Mouse (Mus musculus) testis, postnatal 14 days (tissue): ENCODE measurements around the gene Rps6ka2.
"Not testable (repeated sequence)": the region's sequence is repeated elsewhere in the genome, so short reads cannot be mapped to it uniquely, and the experiment has no call there.

Experiments used
- DNase-seq: peaks from one replicate; pipeline ENCODE4 v3.0.0; 2021; ENCODE audit warnings: low spot score

Rps6ka2 gene

DNA sequence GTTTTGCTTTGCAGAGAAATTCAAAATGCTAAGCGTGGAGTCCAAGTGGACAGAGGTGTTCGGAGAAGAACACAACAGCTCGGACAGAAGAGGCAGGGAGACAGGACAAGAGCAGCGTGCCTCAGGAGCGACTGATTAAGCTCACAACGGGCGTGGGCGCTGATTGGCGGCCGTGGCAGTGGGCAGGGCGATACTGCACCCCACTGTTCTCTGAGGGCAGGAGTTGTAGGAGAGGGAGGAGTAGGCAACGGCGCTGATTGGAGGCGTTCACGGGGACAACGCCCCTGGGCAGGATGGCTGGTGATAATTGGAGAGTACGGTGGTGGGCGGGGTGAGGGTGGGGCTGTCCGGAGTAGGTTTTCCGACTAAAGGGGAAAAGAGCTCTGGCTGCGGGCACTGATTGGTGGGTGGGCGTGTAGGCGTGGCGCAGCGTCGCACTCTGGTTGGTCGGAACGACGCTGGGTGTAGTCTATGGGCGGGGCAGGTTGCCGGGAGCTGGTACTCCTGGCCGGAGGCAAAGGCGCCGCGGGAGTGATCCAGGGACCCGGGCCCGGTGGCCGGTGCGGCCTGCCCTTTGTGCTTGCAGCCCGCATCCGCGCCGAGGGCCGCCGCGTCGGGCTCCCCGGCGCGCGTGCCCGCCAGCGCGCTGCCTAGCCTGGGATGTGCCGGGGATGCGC lies at the start of gene Rps6ka2:
TSS of gene Rps6ka2 (plus strand) at position 489 of the 677 bp plus-strand sequence.
- peak; percentile 96 for DNase-seq

DNA sequence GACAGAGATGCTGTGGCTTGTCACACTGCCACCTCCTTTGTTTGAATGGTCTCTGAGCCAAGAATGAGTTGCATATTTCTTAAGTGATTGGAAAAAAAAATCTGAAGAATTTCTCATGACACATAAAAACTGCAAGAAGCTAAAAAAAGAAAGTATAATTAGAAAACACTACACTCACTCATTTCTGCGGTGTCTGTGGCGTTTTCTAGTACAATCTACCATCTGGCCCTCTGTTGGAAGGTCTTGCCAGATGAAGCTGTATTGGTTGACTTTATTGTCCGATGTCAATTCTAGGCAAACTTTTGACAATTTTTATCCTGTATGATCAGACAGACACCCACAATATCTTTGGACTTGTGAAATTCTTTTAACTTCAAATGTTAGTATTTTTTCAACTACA lies 49.1 kb upstream of the Rps6ka2 start:
- DNase-seq = not testable (repeated sequence)

DNA sequence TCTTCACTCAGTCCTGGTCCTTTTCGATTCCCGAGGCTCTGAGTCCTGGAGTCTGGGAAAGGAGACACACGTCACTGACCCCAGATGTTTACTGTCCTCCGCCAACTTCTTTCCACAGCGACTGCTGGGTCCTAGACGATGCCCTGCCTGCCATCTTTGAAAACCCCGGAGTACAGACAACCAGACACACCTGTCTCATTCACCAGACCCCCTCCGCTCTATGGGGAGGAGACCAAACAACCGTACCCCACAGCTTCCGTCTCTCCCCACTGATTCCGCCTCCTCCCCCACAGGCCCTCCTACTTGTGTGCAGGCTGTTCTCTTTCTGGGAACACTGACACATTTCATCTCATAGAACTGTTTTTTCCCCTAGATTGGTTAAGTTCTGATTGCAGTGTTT lies 47.4 kb upstream of the Rps6ka2 start:
- not testable (repeated sequence) for DNase-seq

DNA sequence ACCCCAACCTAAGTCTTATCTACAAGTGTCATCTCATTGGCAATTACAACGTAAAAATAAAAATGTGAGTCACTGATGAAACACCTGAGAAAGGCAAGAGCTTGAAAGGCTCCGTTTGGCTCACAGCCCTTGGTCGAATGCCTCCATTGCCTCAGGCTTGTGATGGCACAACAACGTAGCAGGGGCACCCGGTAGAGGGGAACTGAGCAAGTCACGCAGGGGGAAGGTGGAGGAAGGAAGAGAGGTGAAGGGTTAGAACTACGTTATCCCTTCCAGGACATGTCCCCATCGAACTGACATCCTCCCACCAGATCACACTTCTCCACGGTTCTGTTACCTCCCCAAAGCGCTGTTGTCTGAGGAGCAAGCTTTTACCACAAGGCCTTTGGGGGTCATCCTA lies 43.4 kb upstream of the Rps6ka2 start:
- not testable (repeated sequence) for DNase-seq

DNA sequence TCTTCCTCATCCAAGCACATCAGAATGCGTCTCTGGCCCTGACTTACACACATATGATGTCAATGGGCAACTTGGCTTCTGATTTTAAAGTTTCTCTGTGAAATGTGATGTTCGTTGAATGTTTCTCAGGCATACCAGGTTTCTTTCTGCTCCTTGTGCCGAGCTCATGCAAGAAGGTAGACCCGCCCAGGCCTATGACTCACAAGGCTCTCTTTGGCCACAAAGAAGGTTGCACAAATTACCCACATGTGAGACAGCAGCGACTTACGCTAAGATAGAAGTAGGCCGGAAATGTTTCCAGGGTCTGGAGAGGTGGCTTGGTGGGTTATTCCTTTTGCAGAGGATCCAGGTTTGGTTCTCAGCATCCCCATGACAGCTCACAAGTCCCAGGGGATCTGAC lies 35.9 kb upstream of the Rps6ka2 start:
- not testable (repeated sequence) for DNase-seq

DNA sequence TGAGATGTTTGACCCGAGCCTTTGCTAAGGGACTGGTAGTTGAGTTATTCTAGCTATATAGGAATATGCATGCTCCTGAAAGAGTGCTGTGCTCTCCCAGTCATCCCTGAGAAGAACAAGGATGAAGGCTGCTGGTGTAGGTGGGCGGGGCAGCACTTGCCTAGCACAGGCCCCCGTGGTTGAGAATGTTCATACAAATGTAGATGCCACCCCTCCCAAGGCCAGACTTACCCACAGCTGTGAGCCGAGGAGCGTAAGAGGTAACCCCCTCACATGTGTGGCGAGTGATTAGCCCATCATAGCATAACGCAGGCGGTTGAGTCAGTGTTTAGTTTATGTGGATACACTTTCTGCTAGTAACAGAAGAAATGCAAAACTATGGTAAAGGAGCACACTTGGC lies 34.6 kb upstream of the Rps6ka2 start:
- not testable (repeated sequence) for DNase-seq

DNA sequence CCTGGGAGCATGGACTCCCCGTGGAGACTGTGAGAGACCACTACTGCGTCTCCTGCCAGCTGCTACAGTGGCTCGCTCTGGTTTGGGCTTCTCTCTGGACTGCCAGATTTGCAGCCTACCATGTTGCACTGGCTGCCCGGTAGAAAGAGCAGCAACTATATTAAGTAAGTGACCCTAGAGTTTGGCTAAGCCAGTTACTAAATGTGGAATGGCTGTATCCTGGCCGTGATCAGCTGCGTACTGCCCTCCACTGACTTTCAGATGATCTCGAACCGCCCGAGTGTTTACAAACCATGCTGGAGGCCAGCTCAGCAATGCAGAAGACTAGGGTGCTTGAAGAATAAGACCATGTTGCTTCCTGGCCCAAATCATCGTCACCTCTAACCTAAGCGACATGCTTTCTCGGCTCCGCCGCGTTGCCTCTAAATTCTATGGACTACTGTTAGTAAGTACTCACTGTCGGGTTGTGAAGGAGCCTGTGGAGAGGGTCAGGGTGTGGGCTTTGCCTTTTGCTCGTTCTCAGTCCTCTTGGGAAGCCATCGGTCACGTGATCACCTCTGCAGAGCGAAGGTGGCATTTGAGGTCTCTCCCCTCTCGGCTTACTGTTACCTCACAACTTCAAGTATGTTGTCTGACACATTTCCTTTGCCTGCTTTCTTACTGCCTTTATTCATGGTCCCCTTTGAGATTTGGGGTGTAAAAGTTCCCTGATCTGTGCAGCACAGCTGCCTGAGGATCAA lies 31.6 kb upstream of the Rps6ka2 start:
- DNase-seq = no peak

DNA sequence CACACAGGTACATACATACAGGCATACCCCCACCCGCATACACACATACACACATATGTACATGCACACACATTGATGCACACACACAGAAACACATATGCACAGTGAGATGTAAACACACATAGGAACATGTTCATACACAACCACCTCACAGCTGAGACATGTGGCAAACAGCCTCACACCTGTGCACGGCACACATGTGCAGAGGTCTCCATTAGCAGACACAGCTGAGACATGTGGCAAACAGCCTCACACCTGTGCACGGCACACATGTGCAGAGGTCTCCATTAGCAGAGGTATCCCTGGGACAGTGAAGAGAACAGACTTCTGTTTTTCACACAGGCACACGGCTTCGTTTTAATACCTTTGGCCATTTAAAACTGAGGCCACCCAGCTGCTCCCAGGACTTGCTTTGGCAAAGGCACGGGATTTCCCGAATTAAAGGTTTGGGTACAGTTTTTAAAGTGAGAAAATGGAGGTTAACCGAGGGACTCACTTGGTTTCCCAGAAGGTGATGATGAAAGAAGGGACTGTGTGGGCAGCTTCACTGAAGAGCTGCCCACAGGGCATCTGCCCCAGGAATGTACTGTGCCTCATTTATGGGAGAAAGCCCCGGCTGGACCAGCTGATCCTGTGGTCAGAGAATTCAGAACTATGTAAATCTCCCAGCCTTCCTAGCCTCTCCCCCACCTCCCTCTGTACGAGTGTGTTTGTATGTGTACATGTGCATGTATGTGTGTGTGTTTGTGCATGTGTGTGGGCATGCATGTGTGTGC lies 29.3 kb upstream of the Rps6ka2 start:
- no peak for DNase-seq

DNA sequence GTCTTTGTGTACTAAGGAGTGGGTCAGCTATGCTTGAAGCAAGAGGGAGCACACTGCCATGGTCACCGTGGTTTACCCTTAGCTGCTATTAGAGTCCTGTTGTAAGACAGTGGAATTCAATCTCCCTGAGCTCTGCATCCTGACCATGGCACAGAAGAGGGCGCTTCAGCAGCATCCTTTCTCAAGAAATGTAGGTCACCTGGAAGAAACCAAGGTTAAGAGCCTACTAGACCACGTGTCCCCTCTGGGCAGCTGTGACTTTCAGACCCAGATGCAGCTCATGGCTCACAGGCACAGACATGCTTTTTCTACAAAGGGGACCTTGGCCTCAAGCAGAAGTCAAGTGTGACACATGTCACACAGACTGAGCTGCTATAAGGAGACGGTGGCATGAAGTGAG lies 27.5 kb upstream of the Rps6ka2 start:
- DNase-seq = no peak

DNA sequence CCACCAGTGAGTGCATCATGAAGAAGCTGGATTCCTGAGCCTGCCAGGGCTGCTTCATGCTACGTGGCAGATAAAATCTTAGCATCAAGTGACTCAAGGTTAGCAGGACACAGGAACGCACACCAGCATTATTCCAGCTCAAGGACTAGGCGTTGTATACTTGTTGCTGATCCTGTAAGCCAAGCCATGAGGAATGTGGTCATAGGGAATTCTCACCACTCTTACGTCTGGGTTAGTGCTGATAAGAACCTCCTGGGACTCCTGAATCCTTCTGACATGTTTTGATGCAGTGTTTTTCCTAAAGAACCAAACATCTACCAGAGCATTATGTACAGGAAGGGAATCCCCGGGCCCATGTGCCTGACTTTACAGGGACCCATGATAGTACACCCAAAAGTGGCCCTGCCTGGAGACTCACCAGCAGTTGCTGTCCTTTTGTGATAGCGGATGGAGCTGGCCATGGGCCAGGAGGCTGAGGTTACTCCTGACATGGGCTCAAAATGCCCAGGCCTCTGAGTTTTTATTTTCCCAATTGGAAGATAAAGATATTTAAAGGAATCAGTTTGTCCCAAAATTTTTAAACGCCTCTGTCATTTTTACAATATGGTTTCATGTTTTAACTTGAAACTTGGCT lies 25.9 kb upstream of the Rps6ka2 start:
- no peak for DNase-seq

DNA sequence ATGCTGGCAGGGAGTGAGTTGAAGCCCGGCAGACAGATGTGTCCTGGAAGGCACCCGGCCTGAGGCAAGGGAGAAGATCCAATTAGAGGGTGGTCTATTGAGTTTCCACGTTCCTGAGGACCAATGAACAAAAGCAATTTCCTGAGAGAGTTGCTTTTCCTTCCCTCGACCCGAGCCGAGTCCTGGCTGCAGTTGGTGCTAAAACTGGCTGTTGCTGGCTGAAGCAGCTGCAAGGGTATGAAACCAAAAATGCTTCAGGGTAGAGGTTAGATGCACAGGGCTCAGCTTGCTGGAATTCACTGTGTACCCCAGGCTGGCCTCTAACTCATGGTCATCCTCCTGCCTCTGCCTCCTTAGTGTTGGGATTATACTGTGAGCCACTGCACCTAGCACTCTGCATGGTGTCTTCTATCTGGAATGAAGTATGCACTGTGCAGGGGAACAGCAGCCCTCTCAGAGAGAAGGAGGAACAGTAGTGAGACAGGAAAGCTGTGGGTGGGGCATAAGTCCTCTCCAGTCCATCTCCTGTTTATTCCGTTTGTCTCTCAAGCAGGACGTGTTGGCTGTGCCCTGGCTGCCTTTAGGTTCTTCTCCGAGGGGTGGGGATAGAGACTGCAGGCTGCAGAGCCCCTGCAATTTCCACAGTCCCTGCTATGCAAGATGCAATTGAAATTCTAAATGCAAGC lies 24.4 kb upstream of the Rps6ka2 start:
- DNase-seq = no peak

DNA sequence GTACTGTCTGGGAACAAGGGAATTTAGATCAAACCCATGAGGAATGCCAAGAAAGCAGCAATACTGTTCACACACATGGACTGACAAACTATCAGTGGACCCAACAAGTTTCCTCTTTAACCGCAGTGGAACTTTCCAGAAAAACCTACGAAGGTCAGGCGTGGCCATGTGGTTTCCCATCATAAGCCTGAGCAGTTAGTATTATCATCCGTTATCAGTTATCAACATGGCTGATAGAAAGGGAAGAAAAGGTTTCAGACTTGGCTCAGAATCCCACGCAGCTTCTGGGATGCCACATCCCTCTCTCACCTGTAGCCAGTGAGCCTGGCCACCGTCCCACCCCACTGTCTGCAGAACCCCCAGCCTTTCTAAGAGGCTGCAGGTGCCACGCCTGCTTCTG lies 23.4 kb upstream of the Rps6ka2 start:
- DNase-seq = no peak

DNA sequence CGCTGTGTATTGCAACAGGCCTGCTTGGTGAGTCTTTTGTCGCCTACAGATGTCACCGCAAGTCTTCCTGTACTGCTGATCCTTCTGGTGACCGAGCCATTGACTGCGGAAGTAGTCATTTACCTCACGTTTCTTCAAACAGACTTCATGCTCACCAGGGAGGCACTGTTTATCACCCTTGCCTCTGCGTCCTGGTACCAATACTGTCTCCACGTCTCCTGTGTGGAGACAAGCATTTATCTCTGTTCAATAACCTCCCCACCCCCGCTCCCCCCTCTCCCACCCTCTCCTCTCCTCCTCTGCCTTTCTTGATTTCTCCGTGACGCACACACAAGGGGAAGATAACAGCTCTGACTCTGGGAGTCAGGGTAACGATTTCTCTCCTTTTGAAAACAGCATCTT lies 22.0 kb upstream of the Rps6ka2 start:
- DNase-seq = no peak

DNA sequence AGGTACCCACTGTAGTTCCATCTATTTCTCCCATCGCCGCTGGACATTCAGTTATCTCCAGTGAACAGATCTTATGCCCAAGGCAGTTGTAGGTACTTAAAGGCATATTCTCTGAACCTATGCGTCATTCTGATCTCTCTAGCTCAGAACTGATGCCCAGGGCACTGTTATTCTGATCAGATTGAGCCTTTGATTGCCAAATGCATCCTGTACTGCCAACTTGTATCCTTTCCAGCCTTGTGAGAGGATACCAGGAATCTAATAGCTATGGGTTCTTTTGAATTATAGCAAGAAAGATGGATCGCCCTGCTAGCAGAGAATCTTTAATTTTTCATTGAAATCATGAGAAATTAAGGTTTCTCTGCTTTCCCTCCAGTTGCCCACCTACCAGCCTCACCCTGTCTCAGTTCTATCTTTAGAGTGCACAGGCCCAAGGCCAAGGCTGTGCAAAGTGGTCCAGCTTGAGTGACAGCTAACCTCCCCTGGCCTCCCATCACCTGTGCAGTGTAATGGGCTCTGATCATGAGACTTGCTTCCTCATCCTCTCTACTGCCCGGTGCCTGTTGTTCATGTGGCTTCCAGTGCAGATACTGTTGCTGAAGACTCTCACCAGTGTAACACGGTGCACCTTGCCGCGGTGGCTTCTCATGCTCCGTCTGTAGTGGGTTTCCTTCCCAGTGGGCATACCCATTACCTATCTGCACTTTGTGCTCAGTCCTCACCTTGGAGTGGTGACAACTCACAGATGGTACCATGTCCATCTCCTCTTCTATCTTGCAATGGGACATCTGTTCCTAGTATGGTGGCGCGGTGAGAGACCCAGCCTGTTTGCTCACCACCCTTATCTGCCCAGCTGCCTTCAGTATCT lies 20.4 kb upstream of the Rps6ka2 start:
- DNase-seq = no peak

DNA sequence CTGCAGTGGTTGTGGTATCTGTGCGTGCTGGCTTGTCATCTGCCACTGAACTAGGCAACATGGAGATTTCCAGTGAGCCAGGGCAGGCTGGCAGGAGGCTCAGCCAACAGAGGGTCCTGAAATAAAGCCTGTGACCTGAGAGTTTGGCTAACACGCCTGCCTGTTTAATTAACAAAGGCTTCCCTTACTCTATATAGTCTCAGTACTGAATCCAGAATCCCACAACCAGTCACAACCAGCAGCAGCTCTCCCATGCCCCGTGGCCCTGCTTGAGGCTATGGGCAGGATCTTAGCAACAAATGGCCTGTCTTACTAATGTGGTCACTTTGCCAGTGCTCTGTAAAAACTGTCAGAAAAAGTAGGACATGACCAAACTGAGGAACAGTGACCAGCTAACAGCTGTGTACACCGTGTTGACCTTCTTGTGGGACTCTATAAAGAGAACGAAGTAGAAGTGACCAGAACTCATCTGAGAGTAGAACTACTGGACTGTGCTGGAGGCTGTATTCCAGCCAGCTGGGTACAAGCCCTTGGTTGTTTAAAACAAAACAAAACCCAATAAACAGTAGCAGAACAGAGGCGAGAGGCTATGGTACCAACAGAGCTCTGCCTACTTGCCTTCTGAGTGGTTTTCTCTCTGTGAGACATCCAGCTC lies 18.3 kb upstream of the Rps6ka2 start:
- no peak for DNase-seq

DNA sequence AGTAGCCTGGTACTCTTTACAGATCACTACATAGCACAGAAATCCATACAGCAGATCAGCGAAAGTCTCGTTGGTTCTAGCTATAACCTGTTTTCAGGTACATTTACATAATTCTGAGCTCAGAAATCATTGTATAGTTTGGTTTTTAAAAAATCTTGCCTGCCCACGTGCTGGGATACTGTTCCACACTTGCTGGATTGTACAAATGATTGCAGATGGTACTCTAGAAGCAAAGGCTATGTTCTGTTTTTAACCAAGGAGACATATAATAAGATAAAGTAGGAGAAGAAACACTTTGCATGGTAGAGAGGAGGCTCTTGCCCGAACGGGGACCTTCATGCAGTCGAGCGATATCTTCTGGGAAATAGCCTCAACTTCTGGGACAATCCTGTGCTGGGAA lies 17.3 kb upstream of the Rps6ka2 start:
- DNase-seq = no peak

DNA sequence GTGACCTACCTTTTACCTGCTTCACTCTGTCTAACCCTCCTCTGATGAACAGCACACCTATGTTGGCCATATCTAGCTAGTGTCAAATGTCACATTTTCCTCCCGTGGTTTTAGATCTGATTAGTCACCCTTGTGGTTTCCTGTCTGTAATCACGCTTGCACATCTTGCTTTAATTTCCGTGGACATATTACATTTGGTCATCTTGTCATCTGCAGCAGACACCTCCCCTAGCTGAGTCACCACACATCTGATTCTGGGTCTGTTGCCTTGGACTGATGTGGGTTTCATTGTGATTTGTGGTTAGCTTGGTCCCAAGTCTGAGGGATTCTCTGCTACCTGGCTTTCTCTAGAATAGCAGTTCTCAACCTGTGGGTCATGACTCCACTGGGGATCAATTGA lies 6.0 kb upstream of the Rps6ka2 start:
- no peak for DNase-seq

DNA sequence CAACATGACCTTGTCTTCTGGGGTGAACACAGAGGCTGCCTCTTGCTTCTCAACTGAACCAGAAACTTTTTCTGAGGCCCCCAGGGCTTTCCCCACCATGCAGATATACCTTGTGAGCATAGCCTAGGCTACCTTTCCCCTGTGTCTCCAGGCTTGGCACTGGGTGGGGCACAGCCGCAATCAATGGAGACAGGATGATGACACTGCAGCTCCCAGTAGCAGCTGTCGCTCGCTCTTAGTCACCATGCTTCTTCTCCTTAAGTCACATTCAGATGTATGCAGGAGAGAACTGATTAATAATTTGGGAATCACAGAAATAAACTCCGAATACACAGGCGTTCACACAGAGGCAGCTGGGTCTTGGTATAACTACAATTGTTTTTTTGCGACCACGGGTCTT lies 4.4 kb upstream of the Rps6ka2 start:
- DNase-seq = no peak

DNA sequence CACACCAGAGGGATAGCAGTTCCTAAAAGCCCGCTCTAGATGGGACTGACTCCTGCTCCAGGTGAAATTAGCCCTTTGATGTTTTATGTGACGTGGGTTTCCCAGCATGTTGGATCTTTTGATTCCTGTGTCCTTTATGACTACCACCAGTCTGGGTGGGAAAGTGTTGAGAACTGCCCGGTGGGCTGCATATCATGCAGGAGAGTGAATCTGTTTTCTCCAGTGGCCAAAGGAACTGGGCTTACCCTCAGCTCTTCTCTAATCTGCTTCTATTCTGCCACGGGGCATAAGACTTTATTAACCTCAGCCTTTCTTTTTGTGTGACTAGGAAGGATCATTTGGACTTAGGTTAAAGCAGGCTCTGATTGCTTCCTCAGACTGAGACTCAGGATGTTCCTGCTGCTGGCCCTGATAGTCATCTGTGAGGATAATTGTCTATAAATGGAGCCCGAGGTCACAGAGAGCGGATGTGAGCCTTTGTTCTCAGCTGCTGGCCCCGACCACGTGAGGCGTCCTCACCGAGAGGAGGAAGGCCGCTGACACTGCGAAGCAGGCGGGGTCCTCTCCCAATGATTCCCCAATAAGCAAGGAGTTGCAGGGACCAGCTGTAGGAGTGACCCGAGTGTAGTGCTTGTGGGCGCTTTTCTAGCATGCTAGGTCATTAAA lies 821 bp upstream of the Rps6ka2 start:
- peak; percentile 69 for DNase-seq
